Mouse (Mus musculus) hindbrain, embryonic 12.5 days (tissue): ENCODE measurements around the gene Rps6ka5. TPM values are rescaled to one million over a fixed set of nuclear protein-coding genes. Genes with fewer than 3 reads are reported as not detected.

Source experiments
- ATAC-seq: fragments of 200-750 bp; cut with Nextera tagmentation; 2 replicates; pipeline ENCODE4 v1.8.0; 2017; ENCODE audit warnings: moderate TSS enrichment; ENCODE audit not compliant: low FRiP score
- H3K27ac ChIP-seq: fragments of 300-500 bp; sonication (generic); 2 replicates; pipeline ENCODE4 v1.5.1; 2016; ENCODE audit warnings: mild to moderate bottlenecking
- H3K27me3 ChIP-seq: fragments of 300-500 bp; sonication (generic); 2 replicates; pipeline ENCODE4 v1.6.1; 2016; ENCODE audit warnings: mild to moderate bottlenecking
- H3K36me3 ChIP-seq: fragments of 300-500 bp; sonication (generic); 2 replicates; pipeline ENCODE4 v1.6.1; 2016; ENCODE audit warnings: mild to moderate bottlenecking
- H3K4me1 ChIP-seq: fragments of 300-500 bp; sonication (generic); 2 replicates; pipeline ENCODE4 v1.6.1; 2016
- H3K4me2 ChIP-seq: fragments of 300-500 bp; sonication (generic); replicated peaks from 2 replicates; pipeline ENCODE4 v1.6.1; 2016; ENCODE audit warnings: mild to moderate bottlenecking
- H3K4me3 ChIP-seq: fragments of 300-500 bp; sonication (generic); 2 replicates; pipeline ENCODE4 v1.5.1; 2016; ENCODE audit warnings: mild to moderate bottlenecking
- H3K9ac ChIP-seq: fragments of 300-500 bp; sonication (generic); 2 replicates; pipeline ENCODE4 v1.6.1; 2016; ENCODE audit warnings: mild to moderate bottlenecking, moderate library complexity
- H3K9me3 ChIP-seq: fragments of 300-500 bp; sonication (generic); replicated peaks from 2 replicates; pipeline ENCODE4 v1.6.1; 2016; ENCODE audit warnings: mild to moderate bottlenecking
- WGBS: fragments of 180-500 bp; shearing (Covaris S2); methylation state at CpG from one replicate; pipeline ENCODE4 v1.1.7; 2016; 5-methylcytosine and 5-hydroxymethylcytosine counted together
- polyA plus RNA-seq: library from polyadenylated mRNA; unstranded; fragments of >200 nt; fragmentation: Nextera tagmentation; extraction: Ambion mirVana; gene quantifications from 2 replicates; pipeline ENCODE4 v1.2.1, GENCODE M21; 2016

Gene Rps6ka5
- polyA plus RNA-seq, 1 experiment from 2014 or later, result 6.5 TPM

DNA sequence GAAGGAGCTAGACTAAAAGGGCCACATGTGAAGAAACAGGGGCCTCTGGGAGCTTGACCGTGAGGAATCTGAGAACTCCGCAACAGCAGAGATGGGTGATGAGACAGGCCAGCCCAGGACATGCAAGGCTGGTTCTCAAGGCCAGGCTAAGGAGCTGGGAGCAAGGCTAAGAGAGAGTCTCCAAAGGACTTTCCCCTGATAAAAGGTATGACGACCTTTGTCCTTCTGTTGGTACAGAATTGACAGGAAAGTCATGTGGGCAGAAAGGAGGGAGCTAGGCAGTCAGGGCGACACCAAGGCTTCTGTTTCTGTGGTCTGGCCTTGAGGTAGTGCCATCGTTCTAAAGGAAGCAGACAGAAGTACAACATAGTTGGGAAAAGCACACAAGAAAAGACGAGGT is 173.1 kb downstream of the Rps6ka5 start:
- H3K36me3 ChIP-seq, result peaks cover 9% of the 10 kb centered on the region; the same call in 1 of the 2 replicates
- H3K27me3 ChIP-seq, result no peaks in the 10 kb centered on the region
- no peak overlapping the region for H3K4me3 ChIP-seq
- H3K27ac ChIP-seq, result no peak overlapping the region
- H3K9me3 ChIP-seq, result no peaks in the 10 kb centered on the region
- no peaks in the 10 kb centered on the region for H3K4me1 ChIP-seq
- 87% methylated on average over 6 of the region's 6 CpGs for WGBS
- no peak for ATAC-seq
- H3K9ac ChIP-seq, result no peak overlapping the region
- no peak overlapping the region for H3K4me2 ChIP-seq

DNA sequence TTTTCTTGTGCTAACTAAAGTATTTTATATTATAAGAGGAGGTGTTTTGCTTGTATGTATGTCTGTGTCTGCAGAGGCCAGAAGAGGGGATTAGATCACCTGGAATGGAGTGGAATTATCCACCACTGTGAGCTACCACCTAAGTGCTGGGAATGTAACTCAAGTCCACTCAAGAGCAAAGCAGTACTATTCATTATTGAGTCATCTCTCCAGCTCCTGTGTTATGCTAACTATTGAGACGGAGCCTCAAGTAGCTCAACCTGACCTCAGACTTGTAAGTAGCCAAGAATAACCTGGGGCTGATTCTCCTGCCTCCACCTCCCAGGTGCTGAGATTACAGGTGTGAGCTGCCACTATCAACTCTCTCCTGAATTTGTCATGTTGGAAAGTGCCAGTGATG is 174.8 kb downstream of the Rps6ka5 start:
- H3K4me3 ChIP-seq, result no peak overlapping the region
- no peaks in the 10 kb centered on the region for H3K9me3 ChIP-seq
- no peak overlapping the region for H3K9ac ChIP-seq
- 89% methylated on average over 1 of the region's 1 CpGs for whole genome bisulfite sequencing
- H3K4me1 ChIP-seq, result no peaks in the 10 kb centered on the region
- H3K4me2 ChIP-seq, result no peak overlapping the region
- peaks cover 9% of the 10 kb centered on the region; the same call in 1 of the 2 replicates for H3K36me3 ChIP-seq
- no peak for ATAC-seq
- no peaks in the 10 kb centered on the region for H3K27me3 ChIP-seq
- H3K27ac ChIP-seq, result no peak overlapping the region

DNA sequence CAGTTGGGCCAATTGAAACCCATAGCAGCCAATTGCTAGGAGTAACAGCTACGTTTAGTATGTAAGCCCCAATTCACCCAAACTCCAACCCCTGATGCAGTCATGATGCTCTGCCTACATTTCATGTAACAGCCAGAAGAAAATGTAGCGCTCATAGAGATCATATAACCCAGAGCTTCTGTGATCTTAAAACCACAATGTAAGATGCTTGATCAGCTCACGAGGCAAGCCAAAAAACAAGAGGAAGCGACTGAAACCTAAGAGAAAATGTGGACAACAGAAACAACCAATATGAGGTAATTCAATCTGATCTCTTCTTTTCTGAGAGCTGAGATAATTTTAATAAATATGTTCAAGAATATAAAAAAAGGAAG is 182.6 kb downstream of the Rps6ka5 start:
- no peaks in the 10 kb centered on the region for H3K36me3 ChIP-seq
- no peaks in the 10 kb centered on the region for H3K9me3 ChIP-seq
- H3K4me2 ChIP-seq, result no peak overlapping the region
- no peak overlapping the region for H3K9ac ChIP-seq
- no peaks in the 10 kb centered on the region for H3K4me1 ChIP-seq
- ATAC-seq, result no peak
- no peaks in the 10 kb centered on the region for H3K27me3 ChIP-seq
- H3K27ac ChIP-seq, result no peak overlapping the region
- no peak overlapping the region for H3K4me3 ChIP-seq
- 91% methylated on average over 4 of the region's 4 CpGs for WGBS

DNA sequence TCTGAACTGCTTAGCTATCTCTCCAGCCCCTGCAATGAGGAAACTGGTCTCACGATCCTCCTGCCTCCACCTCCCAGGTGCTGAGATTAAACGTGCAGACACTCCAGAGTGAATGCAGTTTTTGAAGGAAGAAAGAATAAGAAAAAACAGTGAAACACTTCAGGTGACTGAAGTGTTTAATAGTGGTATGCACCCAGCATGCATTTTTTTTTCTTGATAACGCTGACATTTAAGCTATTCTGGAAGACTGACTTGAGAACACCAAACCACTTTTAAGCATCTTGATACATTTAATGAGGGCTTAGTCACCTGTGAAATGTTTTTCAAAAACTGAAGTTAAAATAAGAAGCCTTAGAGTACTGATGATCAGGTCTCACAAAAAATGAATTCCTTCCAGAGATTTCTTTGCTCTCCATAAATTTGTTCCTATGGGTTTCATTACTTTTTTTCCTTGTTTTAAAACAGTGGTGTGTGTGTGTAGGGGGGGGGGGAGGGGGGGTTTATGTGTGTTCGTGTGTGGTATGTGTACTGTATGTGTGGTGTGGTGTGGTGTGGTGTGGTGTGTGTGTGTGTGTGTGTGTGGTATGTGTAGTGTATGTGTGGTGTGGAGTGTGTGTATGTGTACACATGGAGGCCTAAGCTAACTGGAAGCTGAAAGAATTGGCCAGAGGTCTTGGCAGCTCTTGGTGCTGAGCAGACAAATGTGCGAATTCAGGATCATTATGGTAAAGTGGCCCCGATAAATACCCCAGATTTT is 183.2 kb downstream of the Rps6ka5 start:
- no peak for ATAC-seq
- H3K4me3 ChIP-seq, result no peak overlapping the region
- 84% methylated on average over 6 of the region's 6 CpGs for WGBS
- no peaks in the 10 kb centered on the region for H3K36me3 ChIP-seq
- H3K27ac ChIP-seq, result no peak overlapping the region
- no peaks in the 10 kb centered on the region for H3K9me3 ChIP-seq
- no peaks in the 10 kb centered on the region for H3K4me1 ChIP-seq
- H3K4me2 ChIP-seq, result no peak overlapping the region
- H3K9ac ChIP-seq, result no peak overlapping the region
- H3K27me3 ChIP-seq, result no peaks in the 10 kb centered on the region

DNA sequence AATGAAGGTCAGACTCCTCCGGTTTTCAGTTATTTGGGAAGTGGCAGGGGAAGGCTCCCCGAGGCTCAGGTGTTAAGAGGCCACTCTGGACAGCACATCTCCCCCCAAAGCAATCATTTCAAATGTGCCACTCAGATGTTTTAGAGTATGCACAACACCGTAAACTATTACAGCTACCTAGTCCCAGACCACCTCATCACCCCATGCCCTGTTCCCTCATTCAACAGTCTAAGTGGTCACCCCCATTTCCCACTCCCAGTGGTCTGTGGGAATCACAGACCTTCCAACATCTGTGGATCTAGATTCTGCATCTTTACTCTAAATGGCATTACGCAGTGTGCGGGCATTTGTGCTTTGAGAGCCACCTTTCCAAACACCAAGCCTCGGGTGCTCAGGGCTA is 184.3 kb downstream of the Rps6ka5 start:
- H3K4me1 ChIP-seq, result no peaks in the 10 kb centered on the region
- no peak overlapping the region for H3K9ac ChIP-seq
- H3K4me2 ChIP-seq, result no peak overlapping the region
- H3K9me3 ChIP-seq, result no peaks in the 10 kb centered on the region
- H3K27ac ChIP-seq, result no peak overlapping the region
- no peaks in the 10 kb centered on the region for H3K27me3 ChIP-seq
- 89% methylated on average over 6 of the region's 6 CpGs for WGBS
- ATAC-seq, result no peak
- H3K36me3 ChIP-seq, result no peaks in the 10 kb centered on the region
- H3K4me3 ChIP-seq, result no peak overlapping the region

DNA sequence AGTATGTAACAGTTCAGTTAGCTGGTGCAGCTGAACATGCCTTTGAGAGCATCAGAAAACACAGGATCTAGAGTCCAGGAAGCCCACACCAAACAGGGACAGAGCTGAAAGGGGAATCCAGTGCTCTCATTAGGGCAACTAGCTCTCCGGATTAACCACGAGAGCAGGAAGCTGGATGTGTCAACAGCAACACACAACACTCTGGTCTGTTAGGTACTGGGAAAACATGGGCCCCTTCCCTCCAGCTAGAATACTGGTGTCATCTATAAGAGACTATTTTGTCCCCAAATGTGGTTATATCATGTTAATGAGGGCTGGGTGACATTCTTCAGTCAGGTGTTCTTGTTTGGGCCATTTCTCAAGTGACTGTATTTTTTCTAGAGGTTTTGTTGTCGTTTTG is 184.7 kb downstream of the Rps6ka5 start:
- H3K27ac ChIP-seq, result no peak overlapping the region
- no peaks in the 10 kb centered on the region for H3K36me3 ChIP-seq
- no peak overlapping the region for H3K4me3 ChIP-seq
- WGBS, result 54% methylated on average over 3 of the region's 3 CpGs
- no peaks in the 10 kb centered on the region for H3K4me1 ChIP-seq
- no peaks in the 10 kb centered on the region for H3K27me3 ChIP-seq
- H3K9ac ChIP-seq, result no peak overlapping the region
- no peak for ATAC-seq
- H3K9me3 ChIP-seq, result no peaks in the 10 kb centered on the region
- no peak overlapping the region for H3K4me2 ChIP-seq

DNA sequence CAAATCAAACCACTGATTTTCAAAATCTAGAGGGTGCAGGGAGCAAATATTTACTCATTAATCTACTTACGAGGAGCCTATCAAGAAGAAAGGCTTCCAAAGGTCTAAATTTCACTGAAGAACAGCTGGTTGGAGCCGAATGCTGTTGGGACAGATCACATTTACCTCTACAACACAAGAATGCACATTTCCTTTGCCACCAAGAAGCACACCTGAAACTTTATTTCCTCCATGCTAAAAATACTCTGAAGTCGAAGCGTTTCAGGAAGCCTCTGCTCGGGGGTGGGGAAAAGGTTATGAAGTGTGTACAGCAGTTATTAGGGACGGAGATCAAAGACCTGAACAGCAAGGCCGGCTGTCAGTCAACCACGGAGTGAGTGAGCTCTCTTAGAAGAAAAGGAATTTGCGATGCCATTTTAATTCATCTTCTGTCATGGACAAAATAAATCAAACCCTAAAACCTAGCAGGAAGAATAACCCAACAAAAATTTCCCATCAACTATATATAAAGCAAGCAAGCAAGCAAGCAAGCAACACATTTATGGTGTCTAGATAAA is 187.5 kb downstream of the Rps6ka5 start:
- H3K36me3 ChIP-seq, result no peaks in the 10 kb centered on the region
- no peak overlapping the region for H3K27ac ChIP-seq
- WGBS, result 62% methylated on average over 9 of the region's 9 CpGs
- no peak overlapping the region for H3K4me3 ChIP-seq
- no peak overlapping the region for H3K4me2 ChIP-seq
- no peak for ATAC-seq
- no peaks in the 10 kb centered on the region for H3K9me3 ChIP-seq
- H3K9ac ChIP-seq, result no peak overlapping the region
- peaks cover 2% of the 10 kb centered on the region; the same call in 1 of the 2 replicates for H3K4me1 ChIP-seq
- H3K27me3 ChIP-seq, result no peaks in the 10 kb centered on the region

DNA sequence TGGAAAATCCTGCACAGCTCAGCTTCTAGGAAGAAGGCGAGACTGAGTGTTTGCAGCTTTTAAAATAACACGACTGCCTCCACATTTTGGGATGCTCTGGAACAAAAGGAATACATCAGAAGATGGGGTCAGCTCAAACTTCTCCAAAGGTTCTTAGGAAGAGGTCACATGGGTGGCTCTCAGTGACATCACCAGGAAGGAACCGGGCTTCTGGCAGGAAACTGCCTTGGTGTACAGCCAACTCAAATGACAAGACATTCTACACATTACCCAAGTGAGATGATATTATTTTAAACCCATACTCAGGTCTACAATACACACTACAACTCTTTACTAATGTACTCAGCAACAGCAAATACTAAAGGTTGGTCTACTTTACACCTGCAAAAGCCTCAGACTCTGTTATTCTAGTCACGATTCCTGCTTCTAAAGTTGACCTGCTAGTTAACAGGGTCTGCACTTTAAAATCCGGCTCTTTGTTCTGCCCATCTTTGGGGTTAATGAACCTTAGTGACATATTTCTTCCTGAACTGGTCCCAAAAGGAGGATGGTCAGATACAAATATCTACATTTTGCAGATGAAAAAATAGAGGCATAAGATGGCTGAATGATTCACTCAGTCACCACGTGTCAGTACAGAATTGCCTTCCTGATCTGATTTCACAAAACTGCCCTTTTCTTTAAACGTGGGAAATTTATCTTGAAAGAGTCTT is 188.2 kb downstream of the Rps6ka5 start:
- WGBS, result 63% methylated on average over 7 of the region's 7 CpGs

DNA sequence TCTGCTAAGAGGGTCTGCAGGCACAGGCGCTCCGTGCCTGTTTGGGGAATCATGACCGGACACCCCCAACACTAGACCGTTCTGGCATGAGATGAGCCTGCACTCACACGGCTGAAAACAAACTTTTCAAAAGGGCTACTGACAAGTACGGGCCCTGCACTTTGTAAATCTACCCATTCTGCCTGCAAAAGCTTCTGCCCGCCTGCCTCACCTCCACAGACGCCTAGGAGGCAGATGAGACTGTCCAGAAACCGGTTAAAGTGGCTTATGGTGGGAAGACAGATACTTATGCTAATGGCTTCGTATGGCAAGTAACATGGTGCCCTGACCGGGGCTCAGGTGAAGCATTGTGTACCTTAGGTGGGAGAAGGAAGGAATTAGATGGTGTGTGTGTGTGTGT is 189.7 kb downstream of the Rps6ka5 start:
- Histone ChIP-seq H3K27ac (no peak overlapping the region), H3K4me3 (no peak overlapping the region), H3K36me3 (no peaks in the 10 kb centered on the region), H3K27me3 (no peaks in the 10 kb centered on the region), H3K4me2 (no peak overlapping the region), H3K4me1 (peaks cover 7% of the 10 kb centered on the region), H3K9me3 (no peaks in the 10 kb centered on the region), H3K9ac (no peak overlapping the region)
- WGBS, result 90% methylated on average over 11 of the region's 11 CpGs
- no peak for ATAC-seq

More for the DNA sequence above, 188.2 kb downstream of the Rps6ka5 start:
- Histone ChIP-seq H3K27ac (no peak overlapping the region), H3K9me3 (no peaks in the 10 kb centered on the region), H3K36me3 (no peaks in the 10 kb centered on the region), H3K4me3 (no peak overlapping the region), H3K27me3 (no peaks in the 10 kb centered on the region), H3K4me1 (peaks cover 7% of the 10 kb centered on the region), H3K4me2 (no peak overlapping the region), H3K9ac (no peak overlapping the region)
- no peak for ATAC-seq

DNA sequence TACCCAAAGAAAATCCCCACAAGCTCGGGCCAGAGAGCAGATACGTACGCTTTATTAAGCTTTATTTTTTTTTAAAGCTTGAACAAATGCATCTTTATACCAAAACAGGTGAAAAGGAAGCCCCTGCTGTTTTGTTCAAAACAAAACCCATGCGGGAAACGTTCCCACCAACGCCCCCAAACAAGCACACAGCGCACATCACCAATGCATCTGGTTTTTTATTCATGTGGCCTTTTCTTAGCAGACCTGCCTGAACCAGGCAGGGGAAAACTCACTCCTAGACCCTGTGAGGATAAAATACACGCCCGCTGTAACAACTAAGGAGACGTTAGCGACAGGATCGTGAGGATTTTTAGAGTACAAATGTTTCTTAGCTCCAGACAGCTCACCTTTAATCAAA is 191.8 kb downstream of the Rps6ka5 start:
- Histone ChIP-seq H3K4me2 (no peak overlapping the region), H3K9me3 (no peaks in the 10 kb centered on the region), H3K27me3 (no peaks in the 10 kb centered on the region), H3K27ac (no peak overlapping the region), H3K4me1 (peaks cover 7% of the 10 kb centered on the region), H3K4me3 (no peak overlapping the region), H3K36me3 (no peaks in the 10 kb centered on the region), H3K9ac (no peak overlapping the region)
- ATAC-seq, result no peak
- 52% methylated on average over 12 of the region's 12 CpGs for WGBS

DNA sequence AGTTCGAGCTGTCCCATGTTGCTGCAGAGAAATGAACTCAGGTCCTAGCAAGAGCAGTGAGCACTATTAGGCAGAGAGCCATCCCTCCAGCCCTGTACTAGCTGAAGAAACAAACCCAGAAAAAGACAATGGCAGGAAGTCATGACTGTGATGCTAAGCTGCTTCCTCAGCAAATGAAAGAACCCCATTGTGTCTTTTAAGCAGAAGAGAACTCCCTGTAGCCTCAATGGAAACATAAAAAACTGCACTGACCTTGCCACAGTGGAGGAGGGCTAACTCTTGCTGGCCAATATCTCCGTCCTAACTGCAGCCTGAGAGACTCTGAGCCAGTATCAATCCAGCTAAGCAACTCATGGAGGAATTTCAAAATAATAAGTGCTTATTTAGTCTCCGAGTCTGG is 192.8 kb downstream of the Rps6ka5 start:
- no peaks in the 10 kb centered on the region for H3K36me3 ChIP-seq
- no peak for ATAC-seq
- H3K4me2 ChIP-seq, result no peak overlapping the region
- H3K4me1 ChIP-seq, result peaks cover 13% of the 10 kb centered on the region
- no peak overlapping the region for H3K4me3 ChIP-seq
- no peak overlapping the region for H3K27ac ChIP-seq
- H3K9ac ChIP-seq, result no peak overlapping the region
- no peaks in the 10 kb centered on the region for H3K9me3 ChIP-seq
- WGBS, result 37% methylated on average over 3 of the region's 3 CpGs
- H3K27me3 ChIP-seq, result no peaks in the 10 kb centered on the region

DNA sequence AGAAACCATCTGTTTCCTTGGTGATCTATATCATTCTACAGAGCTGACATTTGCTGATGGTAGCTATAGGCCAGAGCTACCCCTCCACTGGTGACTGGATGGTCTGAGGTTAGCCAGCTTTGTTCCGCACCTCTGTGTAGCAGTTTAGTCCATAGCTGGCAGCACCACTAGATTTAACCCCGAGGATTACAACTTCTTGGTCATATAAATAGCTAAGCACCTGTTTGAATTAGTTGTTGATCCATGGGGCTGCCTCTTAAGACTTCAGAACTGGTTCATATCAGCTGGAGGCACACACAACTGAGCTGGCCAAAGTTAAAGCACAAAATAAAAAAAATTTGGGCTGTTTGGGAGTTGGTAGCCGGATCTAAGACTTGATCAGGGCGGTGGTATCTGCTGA is 193.6 kb downstream of the Rps6ka5 start:
- Histone ChIP-seq H3K36me3 (no peaks in the 10 kb centered on the region), H3K4me2 (no peak overlapping the region), H3K4me1 (peaks cover 21% of the 10 kb centered on the region), H3K9me3 (no peaks in the 10 kb centered on the region), H3K27me3 (no peaks in the 10 kb centered on the region), H3K27ac (no peak overlapping the region), H3K9ac (no peak overlapping the region), H3K4me3 (no peak overlapping the region)
- 83% methylated on average over 4 of the region's 4 CpGs for WGBS
- no peak for ATAC-seq

DNA sequence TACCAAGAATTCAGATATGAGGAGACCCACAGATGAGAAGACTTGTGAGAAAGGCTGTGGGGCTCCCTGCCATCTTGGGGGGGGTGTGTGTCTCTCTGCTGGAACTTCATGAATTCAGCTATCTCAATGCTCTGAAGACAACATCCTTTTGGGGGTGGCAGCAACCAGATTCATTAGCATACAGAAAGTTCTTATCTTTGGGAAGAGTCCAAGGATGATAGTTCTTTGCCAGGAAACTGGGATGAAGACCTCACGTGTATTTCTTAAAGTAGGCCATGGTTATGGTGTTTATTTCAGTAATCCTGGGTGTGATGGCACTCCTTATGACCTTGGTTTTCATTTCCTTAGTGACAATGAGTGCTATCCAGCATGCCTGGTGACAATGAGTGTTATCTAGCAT is 195.0 kb downstream of the Rps6ka5 start:
- H3K36me3 ChIP-seq, result no peaks in the 10 kb centered on the region
- peaks cover 33% of the 10 kb centered on the region for H3K4me1 ChIP-seq
- no peaks in the 10 kb centered on the region for H3K9me3 ChIP-seq
- 83% methylated on average over 1 of the region's 1 CpGs for WGBS
- no peak overlapping the region for H3K4me3 ChIP-seq
- no peak overlapping the region for H3K27ac ChIP-seq
- no peak overlapping the region for H3K4me2 ChIP-seq
- H3K9ac ChIP-seq, result no peak overlapping the region
- ATAC-seq, result no peak
- no peaks in the 10 kb centered on the region for H3K27me3 ChIP-seq
